Mouse (Mus musculus) mouse embryonic stem cell (cell line): ENCODE results near the gene Rpl39.
"Not testable (repeated sequence)": the region's sequence is repeated elsewhere in the genome, so short reads cannot be mapped to it uniquely, and the experiment has no call there.

ENCODE experiments used
- in situ Hi-C, 2 experiments: fragments of 300-500 bp; cut with MboI; formaldehyde crosslinking; loops; 1 replicate in 1 of 2; 3 replicates in 1 of 2; pipeline ENCODE4 v1.14.3; 2019 to 2020; ENCODE audit warnings: low sequenced_read_pairs in 2 of 2, low pct_unique_long_range_greater_than_20kb in 1 of 2, mixed read lengths in 1 of 2; ENCODE audit not compliant: unreplicated experiment in 1 of 2

Gene Rpl39

GRCm38 (mm10) chrX:37084927-37085660, at the start of gene Rpl39:
Rpl39 (minus strand) TSS chrX:37085402.
- in situ Hi-C loops, result no loop called here

GRCm38 (mm10) chrX:37126671-37127358, 41.6 kb upstream of the Rpl39 start, which contains the start of gene Nkap:
Nkap (plus strand) TSS chrX:37126795.
- in situ Hi-C loops, result no loop called here

GRCm38 (mm10) chrX:37125511-37125910, 40.3 kb upstream of the Rpl39 start:
- in situ Hi-C loops, result no loop called here

DNA sequence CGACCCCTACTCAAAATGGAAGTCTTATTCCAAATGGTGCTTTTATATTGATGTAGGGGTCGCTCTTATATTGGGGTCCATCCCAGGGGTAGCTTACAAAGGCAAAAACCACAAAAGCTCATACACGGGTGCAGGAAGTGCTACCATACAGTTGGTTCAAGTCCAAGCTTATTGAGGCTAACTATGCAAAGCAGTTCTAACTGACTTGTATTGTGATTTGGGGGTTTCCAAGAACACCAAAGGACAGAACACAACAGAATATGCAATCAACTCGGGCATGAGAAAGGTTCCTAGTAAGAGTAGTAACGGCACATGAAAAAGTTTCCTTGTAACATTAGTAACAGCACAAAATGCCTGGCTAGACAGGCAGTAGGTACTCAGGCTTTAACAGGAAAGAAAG, 35.0 kb upstream of the Rpl39 start:
- in situ Hi-C loops, result no loop called here

DNA sequence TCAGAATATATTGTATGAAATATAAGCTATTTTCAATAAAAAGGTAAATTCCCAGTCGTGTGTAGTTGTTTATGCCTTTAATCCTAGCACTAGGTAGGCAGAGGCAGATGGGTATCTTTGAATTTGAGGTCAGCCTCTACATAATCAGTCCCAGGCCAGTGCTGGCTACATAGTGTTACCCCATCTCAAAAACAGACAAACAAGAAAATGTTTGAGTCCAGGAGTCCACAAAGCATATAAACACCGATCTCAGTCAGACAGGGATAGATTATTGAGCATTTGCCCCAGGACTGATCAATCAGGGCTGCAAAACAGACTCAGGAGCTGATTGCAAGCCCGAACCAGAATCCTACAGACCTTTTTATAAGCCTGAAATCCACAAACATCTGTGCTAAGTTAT, 34.4 kb upstream of the Rpl39 start:
- in situ Hi-C loops, result no loop called here

- in situ Hi-C loops, result no loop called here
Measured at GRCm38 (mm10) chrX:37117085-37117484, 31.9 kb upstream of the Rpl39 start.

DNA sequence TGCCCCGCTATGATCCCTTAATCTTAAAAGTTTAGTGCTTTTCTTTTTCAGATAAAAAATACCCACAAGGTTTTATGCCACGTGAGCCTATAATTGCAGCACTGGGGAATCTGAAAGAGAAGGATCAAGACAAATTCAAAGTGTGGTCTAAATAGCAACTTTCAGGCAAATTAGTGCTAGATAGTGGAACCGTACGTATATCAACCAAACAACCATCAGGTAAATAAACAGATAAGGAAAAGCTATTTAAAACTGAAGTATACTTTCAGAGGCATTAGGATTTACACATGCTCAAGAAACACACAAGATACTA, 25.6 kb upstream of the Rpl39 start:
- in situ Hi-C loops, result no loop called here

- in situ Hi-C loops, result no loop called here
Measured at GRCm38 (mm10) chrX:37110193-37110880, 25.1 kb upstream of the Rpl39 start, which contains the start of gene Upf3b. Upf3b (minus strand) TSS chrX:37110322.

DNA sequence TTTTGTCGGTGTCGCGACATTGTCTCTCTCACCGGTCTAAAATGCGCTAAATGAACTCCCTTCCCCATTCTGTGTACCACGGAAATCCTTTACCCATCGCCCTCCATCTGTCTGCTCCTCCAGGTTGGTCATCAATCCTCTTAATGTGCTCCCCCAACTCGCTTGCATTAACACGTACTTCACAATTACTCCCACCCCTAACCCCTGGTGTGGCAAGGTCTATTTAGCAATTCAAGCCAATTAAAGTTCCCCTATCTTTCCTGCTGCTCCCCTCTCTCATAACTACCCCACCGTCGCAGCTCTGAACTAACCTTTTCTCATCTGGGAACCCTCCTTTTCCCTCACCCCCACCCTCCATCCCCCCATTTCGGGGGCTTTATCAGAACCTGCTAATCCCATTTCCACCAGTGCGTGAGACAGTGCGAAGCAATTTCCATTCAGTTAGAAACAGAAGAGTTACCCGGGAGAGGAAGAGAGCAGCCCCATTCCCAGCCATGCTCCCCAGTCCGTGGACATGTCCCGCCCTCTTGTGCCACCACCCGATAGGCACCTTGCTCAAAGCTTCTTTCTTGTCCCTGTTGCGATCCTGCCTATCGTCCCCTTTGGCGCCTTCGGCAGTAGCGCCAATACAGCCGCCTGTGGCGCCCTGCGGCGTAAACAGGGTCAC, 24.5 kb upstream of the Rpl39 start:
- in situ Hi-C loops, result no loop called here

DNA sequence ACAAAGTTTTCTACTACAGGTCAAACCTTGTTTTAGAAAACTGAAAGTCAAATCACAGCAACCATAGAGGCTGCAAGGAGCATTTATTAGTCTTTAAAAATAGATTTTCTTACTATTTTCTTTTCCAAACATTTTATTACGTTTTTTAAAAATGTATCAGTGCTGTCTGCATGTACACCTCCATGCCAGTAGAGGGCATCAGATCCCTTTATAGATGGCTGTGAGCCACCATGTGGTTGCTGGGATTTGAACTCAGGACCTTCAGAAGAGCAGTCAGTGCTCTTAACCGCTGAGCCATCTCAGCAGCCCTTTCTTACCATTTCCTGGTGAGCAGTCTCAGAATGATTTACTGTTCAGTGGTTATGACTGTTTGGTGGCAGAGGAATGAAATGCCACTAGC, 18.6 kb upstream of the Rpl39 start:
- in situ Hi-C loops, result no loop called here

- in situ Hi-C loops, result no loop called here
Measured at GRCm38 (mm10) chrX:37098681-37099080, 13.5 kb upstream of the Rpl39 start.

GRCm38 (mm10) chrX:37095106-37095768, 10.0 kb upstream of the Rpl39 start:
- in situ Hi-C loops, result no loop called here

DNA sequence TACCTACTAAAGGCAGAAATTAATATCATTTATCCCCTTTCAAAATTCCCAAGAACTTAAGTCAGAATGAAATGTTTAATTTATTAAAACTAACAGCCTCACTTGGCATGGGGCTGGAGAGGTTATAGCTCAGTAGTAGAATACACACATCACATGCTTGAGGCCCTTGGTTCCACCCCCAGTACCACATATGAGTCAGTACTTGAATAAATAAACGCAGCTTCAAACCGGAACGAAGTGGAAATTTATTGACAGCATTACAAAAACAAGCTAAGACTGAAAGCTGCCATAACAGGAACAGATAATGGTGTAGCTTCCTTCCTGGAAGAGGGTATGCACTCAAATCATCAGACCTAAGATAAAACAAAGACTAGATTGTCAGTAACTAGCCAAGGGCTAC, 6.3 kb upstream of the Rpl39 start:
- in situ Hi-C loops, result no loop called here

DNA sequence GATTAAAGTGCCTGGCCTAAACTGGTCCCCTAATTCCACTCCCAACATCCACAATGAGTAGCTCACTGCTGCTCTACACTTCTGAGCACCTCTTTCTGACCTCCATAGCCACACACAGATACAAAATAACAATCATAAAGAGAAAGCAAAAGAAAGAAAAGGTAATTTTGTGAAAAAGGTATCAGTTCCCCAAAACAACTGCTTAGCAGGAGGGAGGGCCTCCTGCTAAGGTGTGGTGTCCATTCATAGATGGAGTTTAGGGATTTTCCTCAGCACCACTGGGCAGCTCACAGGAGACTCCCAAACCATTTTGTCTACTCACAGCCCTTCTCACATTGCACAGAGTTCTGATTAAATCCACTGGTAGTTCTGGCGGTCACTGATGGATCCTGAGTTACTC, 3.6 kb upstream of the Rpl39 start:
- in situ Hi-C loops, result no loop called here

GRCm38 (mm10) chrX:37085665-37086064, 463 bp upstream of the Rpl39 start:
- in situ Hi-C loops, result no loop called here

- in situ Hi-C loops, result no loop called here
Measured at GRCm38 (mm10) chrX:37084318-37084926, 780 bp downstream of the Rpl39 start.

- in situ Hi-C loops, result no loop called here
Measured at GRCm38 (mm10) chrX:37081194-37081593, 4.0 kb downstream of the Rpl39 start.

DNA sequence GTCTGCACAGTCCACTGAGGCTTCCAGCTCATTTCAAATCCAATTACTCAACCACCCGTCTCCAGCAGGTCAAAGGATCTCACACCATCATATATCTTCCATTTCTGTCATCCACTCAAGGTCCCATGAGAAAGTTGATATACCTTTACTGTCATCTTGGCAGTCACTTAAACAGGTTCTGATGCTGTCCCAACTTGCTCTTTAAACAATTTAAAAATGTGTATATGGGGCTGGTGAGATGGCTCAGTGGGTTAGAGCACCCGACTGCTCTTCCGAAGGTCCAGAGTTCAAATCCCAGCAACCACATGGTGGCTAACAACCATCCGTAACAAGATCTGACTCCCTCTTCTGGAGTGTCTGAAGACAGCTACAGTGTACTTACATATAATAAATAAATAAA, 4.9 kb downstream of the Rpl39 start:
- in situ Hi-C loops, result not testable (repeated sequence)
